Mouse (Mus musculus): ENCODE data around the gene Spns2. TPM values are rescaled to one million over a fixed set of nuclear protein-coding genes. Genes with fewer than 3 reads are reported as not detected.

Spns2 gene
- polyA plus RNA-seq, 1 experiment from 2014 or later: 9.5 TPM

DNA sequence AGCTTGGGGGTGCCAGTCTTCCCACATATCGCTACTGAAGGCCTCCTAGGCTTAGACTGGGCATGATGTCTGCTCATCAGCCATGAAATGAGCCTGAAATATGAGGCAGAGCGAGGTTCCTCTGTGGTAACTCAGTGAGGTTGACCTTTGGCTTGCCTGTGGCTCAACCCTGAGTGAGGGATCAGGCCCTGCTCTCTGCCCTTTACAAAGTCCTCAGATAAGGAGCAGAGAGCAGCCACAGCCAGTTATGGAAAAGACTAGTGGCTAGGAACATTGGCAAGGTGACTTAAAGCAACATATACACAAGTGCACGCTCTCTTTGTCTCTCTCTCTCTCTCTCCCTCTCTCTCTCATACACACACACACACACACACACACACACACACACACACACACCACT, 14.8 kb downstream of the Spns2 start:
- H3K27me3 ChIP-seq (replicated peaks; ENCODE audit: control insufficient read depth, insufficient read depth, low read length): no peaks in the 10 kb centered on the region
- no peak overlapping the region for H3K4me2 ChIP-seq (ENCODE audit: low read depth, low read length)
- peaks cover 11% of the 10 kb centered on the region for H3K4me1 ChIP-seq (ENCODE audit: control insufficient read depth, insufficient read depth, low read length)
- no peak overlapping the region for H3K4me3 ChIP-seq (ENCODE audit: low read depth, low read length)
- no peaks in the 10 kb centered on the region for H3K9me3 ChIP-seq (ENCODE audit: control insufficient read depth, low read length)
- 54% methylated on average over 3 of the region's 3 CpGs for WGBS
- DNase-seq (ENCODE audit: low spot score) (no peak), ATAC-seq (ENCODE audit: low read depth) (no peak)
- no peak overlapping the region for H3K9ac ChIP-seq (ENCODE audit: low read depth, low read length)
- no peaks in the 10 kb centered on the region for H3K36me3 ChIP-seq (ENCODE audit: control insufficient read depth, insufficient read depth, low read length)
- no peak overlapping the region for H3K27ac ChIP-seq (replicated peaks; ENCODE audit: low read depth, low read length)

DNA sequence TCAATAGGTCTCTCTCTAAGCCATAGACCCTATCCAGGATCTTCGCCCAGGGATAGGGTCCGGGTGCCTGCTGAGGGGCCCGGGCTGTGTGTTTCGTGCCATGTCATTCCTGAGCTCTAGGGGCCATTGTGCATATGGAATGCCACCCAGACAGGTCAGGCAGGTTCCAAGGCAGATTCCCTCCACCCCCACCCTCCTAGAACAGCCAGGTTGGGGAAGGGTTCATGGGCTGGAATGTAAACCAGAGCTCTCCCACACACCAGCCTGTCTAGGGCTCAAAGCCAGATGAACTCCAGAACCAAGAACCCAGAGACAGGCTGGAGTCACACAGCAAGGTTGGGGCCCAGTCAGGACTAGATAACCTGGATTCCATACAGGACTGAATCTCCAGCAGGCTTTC, 16.2 kb downstream of the Spns2 start:
- no peak overlapping the region for H3K9ac ChIP-seq (ENCODE audit: low read depth, low read length)
- no peak overlapping the region for H3K27ac ChIP-seq (replicated peaks; ENCODE audit: low read depth, low read length)
- no peak overlapping the region for H3K4me3 ChIP-seq (ENCODE audit: low read depth, low read length)
- no peaks in the 10 kb centered on the region for H3K36me3 ChIP-seq (ENCODE audit: control insufficient read depth, insufficient read depth, low read length)
- 59% methylated on average over 4 of the region's 4 CpGs for WGBS
- peaks cover 19% of the 10 kb centered on the region for H3K4me1 ChIP-seq (ENCODE audit: control insufficient read depth, insufficient read depth, low read length)
- H3K4me2 ChIP-seq (ENCODE audit: low read depth, low read length): no peak overlapping the region
- peak; percentile 38 for ATAC-seq (ENCODE audit: low read depth)
- H3K9me3 ChIP-seq (ENCODE audit: control insufficient read depth, low read length): no peaks in the 10 kb centered on the region
- DNase-seq (ENCODE audit: low spot score): peak; percentile 53
- H3K27me3 ChIP-seq (replicated peaks; ENCODE audit: control insufficient read depth, insufficient read depth, low read length): no peaks in the 10 kb centered on the region

DNA sequence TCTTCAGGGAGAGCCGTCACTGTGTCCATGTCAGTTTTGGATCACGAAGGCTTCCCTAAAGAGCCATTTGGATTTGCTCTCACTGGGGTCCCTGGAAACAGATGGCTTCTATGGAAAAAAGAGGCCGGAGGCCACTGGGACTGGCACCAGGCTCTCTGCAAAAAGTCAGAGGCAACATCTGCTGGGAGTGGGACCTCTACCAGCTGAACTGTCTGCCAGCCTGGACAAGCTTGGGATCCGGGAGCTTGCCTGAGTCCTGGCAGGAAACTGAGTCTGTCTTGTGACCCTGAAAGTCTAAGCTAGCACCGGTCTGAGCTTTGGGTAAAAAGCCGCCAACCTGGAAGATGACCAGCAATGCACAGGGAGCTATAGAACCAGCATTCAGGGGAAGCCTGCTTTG, 18.3 kb downstream of the Spns2 start:
- 84% methylated on average over 6 of the region's 6 CpGs for WGBS
- H3K36me3 ChIP-seq (ENCODE audit: control insufficient read depth, insufficient read depth, low read length): no peaks in the 10 kb centered on the region
- DNase-seq (ENCODE audit: low spot score) (no peak), ATAC-seq (ENCODE audit: low read depth) (no peak)
- no peak overlapping the region for H3K9ac ChIP-seq (ENCODE audit: low read depth, low read length)
- H3K27me3 ChIP-seq (replicated peaks; ENCODE audit: control insufficient read depth, insufficient read depth, low read length): no peaks in the 10 kb centered on the region
- no peaks in the 10 kb centered on the region for H3K9me3 ChIP-seq (ENCODE audit: control insufficient read depth, low read length)
- no peak overlapping the region for H3K4me2 ChIP-seq (ENCODE audit: low read depth, low read length)
- H3K4me3 ChIP-seq (ENCODE audit: low read depth, low read length): no peak overlapping the region
- H3K27ac ChIP-seq (replicated peaks; ENCODE audit: low read depth, low read length): no peak overlapping the region
- H3K4me1 ChIP-seq (ENCODE audit: control insufficient read depth, insufficient read depth, low read length): peaks cover 16% of the 10 kb centered on the region

DNA sequence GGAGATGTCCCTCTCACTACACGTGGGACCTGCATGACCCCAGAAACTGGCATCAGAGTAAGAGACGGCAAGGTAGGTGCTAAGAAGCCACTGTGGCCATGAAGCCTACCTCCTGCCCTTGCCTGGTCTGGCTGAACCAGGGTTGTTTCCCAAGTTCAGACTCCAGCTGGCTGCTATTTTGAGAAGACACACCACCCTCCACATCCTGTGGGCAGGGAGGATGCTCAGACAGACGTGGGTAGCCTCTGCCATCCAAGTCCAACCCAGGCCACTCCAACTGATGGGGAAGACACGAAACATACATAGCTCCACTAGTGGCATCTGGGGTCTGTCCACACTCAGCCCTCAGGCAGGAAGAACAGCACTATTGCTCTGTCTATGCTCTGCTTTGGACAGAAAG, 19.7 kb downstream of the Spns2 start:
- Histone ChIP-seq H3K9ac (ENCODE audit: low read depth, low read length) (no peak overlapping the region), H3K27ac (replicated peaks; ENCODE audit: low read depth, low read length) (no peak overlapping the region), H3K36me3 (ENCODE audit: control insufficient read depth, insufficient read depth, low read length) (no peaks in the 10 kb centered on the region), H3K4me3 (ENCODE audit: low read depth, low read length) (no peak overlapping the region), H3K9me3 (ENCODE audit: control insufficient read depth, low read length) (no peaks in the 10 kb centered on the region), H3K4me2 (ENCODE audit: low read depth, low read length) (no peak overlapping the region), H3K27me3 (replicated peaks; ENCODE audit: control insufficient read depth, insufficient read depth, low read length) (no peaks in the 10 kb centered on the region), H3K4me1 (ENCODE audit: control insufficient read depth, insufficient read depth, low read length) (peaks cover 16% of the 10 kb centered on the region)
- ATAC-seq (ENCODE audit: low read depth) (no peak), DNase-seq (ENCODE audit: low spot score) (no peak)
- WGBS: 63% methylated on average over 4 of the region's 4 CpGs

DNA sequence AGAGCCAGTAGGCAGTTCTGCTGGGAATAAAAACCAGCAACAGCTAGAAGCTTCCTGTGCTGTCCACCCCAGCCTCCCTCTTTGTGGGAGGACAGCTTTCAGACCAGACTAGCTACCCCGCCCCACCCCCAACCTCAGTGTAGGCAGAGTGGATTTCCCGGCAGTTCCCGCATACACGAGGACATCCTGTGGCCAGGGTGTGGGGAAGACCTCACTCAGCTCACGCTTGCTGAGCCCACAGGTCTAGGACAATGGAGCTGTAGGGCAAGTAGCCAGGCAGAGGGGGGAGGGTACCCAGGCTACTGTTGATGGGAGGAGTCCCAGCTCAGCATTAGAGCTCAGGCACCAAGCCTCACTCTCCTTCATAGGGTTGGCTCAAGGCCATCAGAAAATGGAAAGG, 20.5 kb downstream of the Spns2 start:
- H3K4me3 ChIP-seq (ENCODE audit: low read depth, low read length): no peak overlapping the region
- peaks cover 16% of the 10 kb centered on the region for H3K4me1 ChIP-seq (ENCODE audit: control insufficient read depth, insufficient read depth, low read length)
- H3K27me3 ChIP-seq (replicated peaks; ENCODE audit: control insufficient read depth, insufficient read depth, low read length): no peaks in the 10 kb centered on the region
- 22% methylated on average over 5 of the region's 5 CpGs for WGBS
- no peaks in the 10 kb centered on the region for H3K9me3 ChIP-seq (ENCODE audit: control insufficient read depth, low read length)
- no peak overlapping the region for H3K4me2 ChIP-seq (ENCODE audit: low read depth, low read length)
- H3K36me3 ChIP-seq (ENCODE audit: control insufficient read depth, insufficient read depth, low read length): no peaks in the 10 kb centered on the region
- DNase-seq (ENCODE audit: low spot score) (peak; percentile 83), ATAC-seq (ENCODE audit: low read depth) (peak; percentile 69)
- peak overlapping the region; percentile 35; the same call in 1 of the 2 replicates for H3K27ac ChIP-seq (replicated peaks; ENCODE audit: low read depth, low read length)
- H3K9ac ChIP-seq (ENCODE audit: low read depth, low read length): no peak overlapping the region

DNA sequence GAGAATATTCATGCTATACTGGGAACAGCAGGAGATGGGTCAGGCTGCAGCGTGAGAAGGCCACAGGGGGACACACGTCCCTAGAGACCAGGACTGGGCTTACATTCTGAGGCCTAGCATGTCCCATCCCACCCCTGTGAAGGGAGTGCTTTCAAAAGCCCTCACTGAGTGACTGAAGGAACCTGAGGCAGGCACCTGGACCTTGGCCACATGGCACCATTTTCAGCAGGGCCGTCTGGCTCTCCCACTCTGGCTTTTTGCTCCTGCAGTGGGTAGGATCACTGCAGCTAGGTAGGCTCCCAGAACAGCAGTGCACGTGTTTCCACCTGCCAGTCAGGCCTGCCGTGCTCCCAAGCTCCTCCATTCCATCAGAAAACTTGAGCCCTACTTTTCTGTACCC, 21.2 kb downstream of the Spns2 start:
- peaks cover 16% of the 10 kb centered on the region for H3K4me1 ChIP-seq (ENCODE audit: control insufficient read depth, insufficient read depth, low read length)
- 59% methylated on average over 5 of the region's 5 CpGs for WGBS
- ATAC-seq (ENCODE audit: low read depth) (no peak), DNase-seq (ENCODE audit: low spot score) (no peak)
- no peak overlapping the region for H3K4me2 ChIP-seq (ENCODE audit: low read depth, low read length)
- H3K27ac ChIP-seq (replicated peaks; ENCODE audit: low read depth, low read length): peak overlapping the region; percentile 35; the same call in 1 of the 2 replicates
- H3K27me3 ChIP-seq (replicated peaks; ENCODE audit: control insufficient read depth, insufficient read depth, low read length): no peaks in the 10 kb centered on the region
- H3K9me3 ChIP-seq (ENCODE audit: control insufficient read depth, low read length): no peaks in the 10 kb centered on the region
- no peak overlapping the region for H3K4me3 ChIP-seq (ENCODE audit: low read depth, low read length)
- no peaks in the 10 kb centered on the region for H3K36me3 ChIP-seq (ENCODE audit: control insufficient read depth, insufficient read depth, low read length)
- H3K9ac ChIP-seq (ENCODE audit: low read depth, low read length): no peak overlapping the region

DNA sequence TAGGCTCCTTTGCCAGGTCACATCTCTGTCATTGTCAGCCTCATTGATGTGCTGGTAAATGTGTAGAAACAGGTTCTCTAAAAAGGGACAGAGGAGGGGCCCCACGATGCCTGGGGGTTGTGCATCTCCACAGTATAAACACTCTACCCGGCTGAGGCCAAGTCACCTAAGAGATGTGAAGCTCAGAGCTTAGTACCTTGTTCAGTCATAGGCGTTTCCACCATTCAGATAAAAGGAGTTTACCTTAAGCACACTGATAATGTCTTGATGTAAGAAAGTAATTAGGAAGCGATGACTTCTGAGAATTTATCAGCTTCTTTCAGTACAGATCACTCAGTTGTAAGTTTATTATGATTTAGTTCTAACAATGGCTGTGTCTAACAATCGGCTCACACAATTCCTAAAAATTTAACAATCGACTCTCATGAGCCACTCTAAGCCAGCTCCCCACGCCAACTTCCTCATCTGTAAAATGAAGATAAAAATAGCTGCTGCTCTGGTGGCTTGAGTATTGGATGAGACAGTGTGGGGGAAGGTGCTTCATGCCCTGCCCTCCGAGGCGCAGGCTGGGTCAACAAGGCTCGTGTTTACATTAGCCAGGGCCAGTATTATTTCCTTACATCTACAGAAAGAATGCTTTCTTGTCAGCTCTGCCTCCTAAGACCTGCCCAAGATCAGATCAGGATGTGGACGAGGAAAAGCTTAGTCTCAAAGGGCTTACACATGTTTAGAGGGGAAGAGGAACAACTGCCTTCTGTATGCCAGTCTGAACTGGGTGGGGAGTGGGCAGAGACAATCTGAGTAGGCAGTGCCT, 22.8 kb downstream of the Spns2 start:
- H3K9ac ChIP-seq (ENCODE audit: low read depth, low read length): peak overlapping the region; percentile 38; the same call in 1 of the 2 replicates
- no peak overlapping the region for H3K4me3 ChIP-seq (ENCODE audit: low read depth, low read length)
- no peaks in the 10 kb centered on the region for H3K9me3 ChIP-seq (ENCODE audit: control insufficient read depth, low read length)
- ATAC-seq (ENCODE audit: low read depth) (peak; percentile 39), DNase-seq (ENCODE audit: low spot score) (peak; percentile 69)
- H3K4me1 ChIP-seq (ENCODE audit: control insufficient read depth, insufficient read depth, low read length): peaks cover 16% of the 10 kb centered on the region
- WGBS: 28% methylated on average over 11 of the region's 11 CpGs
- H3K27ac ChIP-seq (replicated peaks; ENCODE audit: low read depth, low read length): peak overlapping the region; percentile 19
- H3K4me2 ChIP-seq (ENCODE audit: low read depth, low read length): no peak overlapping the region
- no peaks in the 10 kb centered on the region for H3K27me3 ChIP-seq (replicated peaks; ENCODE audit: control insufficient read depth, insufficient read depth, low read length)
- no peaks in the 10 kb centered on the region for H3K36me3 ChIP-seq (ENCODE audit: control insufficient read depth, insufficient read depth, low read length)

DNA sequence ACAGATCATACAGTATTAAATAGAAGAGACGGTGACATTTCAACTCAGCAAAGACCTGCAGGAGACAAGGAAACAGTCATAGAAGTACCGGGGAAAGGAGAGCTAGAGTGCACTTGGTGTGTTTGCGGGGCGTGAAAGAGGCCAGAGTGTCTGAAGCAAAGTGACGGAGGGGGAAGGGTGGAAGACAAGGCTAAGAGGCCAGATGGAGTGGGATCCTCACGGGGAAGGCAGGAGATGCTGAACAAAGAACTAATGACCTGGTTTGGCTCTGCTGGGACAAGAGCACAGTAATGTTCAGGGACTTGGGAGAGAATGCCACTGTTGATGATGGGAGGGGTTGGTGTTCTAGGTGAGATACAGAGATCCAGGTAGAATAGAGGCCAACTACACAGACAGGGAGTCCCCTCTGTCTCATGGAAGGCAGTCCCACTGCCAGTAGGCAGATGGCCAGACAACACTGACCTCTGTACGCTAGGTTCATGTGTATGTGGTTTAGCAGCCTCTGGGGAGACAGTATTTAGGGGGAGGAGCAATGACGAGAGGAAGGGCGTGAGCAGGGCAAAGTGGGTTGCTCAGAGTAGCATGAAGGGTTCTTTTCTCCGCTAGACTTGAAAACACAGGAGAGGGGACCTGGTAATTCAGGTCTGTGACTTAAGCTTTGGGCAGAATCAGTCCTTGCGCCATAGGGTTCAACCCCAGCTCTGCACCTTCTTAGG, 23.6 kb downstream of the Spns2 start:
- Histone ChIP-seq H3K4me1 (ENCODE audit: control insufficient read depth, insufficient read depth, low read length) (peaks cover 16% of the 10 kb centered on the region), H3K9ac (ENCODE audit: low read depth, low read length) (no peak overlapping the region), H3K36me3 (ENCODE audit: control insufficient read depth, insufficient read depth, low read length) (no peaks in the 10 kb centered on the region), H3K4me3 (ENCODE audit: low read depth, low read length) (no peak overlapping the region), H3K4me2 (ENCODE audit: low read depth, low read length) (no peak overlapping the region), H3K9me3 (ENCODE audit: control insufficient read depth, low read length) (no peaks in the 10 kb centered on the region), H3K27me3 (replicated peaks; ENCODE audit: control insufficient read depth, insufficient read depth, low read length) (no peaks in the 10 kb centered on the region), H3K27ac (replicated peaks; ENCODE audit: low read depth, low read length) (peak overlapping the region; percentile 19; the same call in 1 of the 2 replicates)
- DNase-seq (ENCODE audit: low spot score): no peak
- 52% methylated on average over 11 of the region's 11 CpGs for WGBS
- no peak for ATAC-seq (ENCODE audit: low read depth)
